Mouse (Mus musculus) spleen, postnatal 14 days (tissue): Measurements from ENCODE around the gene Prkca.

Experiments
- DNase-seq, 2 experiments: peaks; one replicate each; pipeline ENCODE4 v3.0.0; 2021 to 2022; ENCODE audit warnings: low spot score in 2 of 2

Gene Prkca

DNA sequence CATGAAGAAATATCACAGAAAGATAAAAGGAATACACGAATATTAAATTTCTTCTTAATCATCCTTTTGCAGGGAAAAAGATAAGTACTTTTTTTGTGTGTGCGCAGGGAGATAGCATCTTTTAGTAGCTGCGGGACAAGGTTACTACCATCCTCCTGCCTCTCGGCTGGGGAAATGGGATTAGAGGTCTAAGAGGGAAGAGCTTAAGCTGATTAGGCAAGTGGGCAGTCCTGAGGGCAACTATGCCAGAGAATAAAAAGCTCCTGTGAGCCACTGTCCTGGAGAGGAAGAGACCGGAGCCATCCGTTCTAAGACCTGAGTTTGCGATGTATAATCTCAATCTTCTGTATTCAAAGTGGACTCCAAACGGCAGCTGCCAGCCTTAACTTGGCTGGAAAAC lies 45.8 kb downstream of the Prkca start:
- DNase-seq = no peak

DNA sequence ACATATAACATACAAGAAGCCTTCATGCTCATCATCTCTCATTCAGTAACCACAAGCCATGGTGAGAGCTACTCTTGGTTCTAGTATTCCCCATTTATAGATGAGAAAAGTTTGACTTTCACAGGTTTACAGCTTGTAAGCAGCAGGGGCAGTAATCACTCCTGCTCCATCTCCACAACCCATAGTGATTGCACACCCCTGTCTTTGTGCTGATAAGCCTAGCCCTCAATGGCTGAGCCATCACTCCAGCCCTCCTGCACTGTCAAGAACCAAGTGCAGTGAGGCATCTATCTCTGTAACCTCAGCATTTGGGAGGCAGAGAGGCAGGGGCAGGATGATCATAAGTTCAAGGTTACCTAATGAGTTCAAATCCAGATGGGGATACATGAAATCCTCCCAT lies 48.4 kb downstream of the Prkca start:
- DNase-seq = no peak

DNA sequence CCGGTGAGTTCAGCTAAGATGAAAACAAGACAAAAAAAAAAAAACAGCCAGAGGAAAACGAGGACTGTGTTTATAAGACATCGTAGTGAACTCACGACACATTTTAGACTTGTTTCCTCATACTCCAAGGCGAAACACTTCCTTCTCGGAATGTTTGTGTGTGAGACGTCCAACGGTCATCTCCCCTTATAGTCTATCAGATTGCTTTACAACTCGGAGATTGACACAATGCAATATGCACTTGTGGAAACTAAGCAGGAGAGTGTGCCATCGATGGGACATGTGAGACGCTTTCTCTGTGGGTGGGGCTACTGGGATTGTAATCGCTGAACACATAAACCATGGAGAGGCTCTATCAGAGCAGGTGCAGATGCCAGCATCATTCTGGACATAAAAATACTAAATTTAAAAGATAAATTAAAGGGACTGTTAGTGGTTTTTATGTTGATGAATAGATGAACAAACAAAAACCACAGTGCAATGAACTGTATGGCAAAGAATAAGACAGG lies 49.4 kb downstream of the Prkca start:
- DNase-seq = no peak

GRCm38 (mm10) chr11:108293843-108294242 lies 49.9 kb downstream of the Prkca start:
- DNase-seq = no peak

DNA sequence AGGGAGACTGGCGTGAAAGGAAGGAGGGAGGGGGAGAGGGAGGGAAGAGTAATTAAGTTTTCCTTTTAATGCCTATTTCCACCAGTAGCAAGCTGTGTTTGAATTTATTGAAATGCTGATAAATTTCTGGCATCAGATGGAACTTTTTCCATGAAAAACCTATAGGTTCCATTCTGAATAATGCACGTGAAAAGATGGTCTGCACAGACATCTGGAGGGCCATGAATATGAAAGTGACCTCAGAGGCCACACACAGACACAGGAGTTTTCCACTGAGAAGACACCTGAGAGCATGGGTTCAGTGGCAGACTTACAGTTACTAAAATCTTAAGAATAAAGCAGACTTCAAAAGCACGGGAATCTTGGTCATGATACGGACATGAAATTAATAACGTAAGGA lies 54.5 kb downstream of the Prkca start:
- DNase-seq = no peak

DNA sequence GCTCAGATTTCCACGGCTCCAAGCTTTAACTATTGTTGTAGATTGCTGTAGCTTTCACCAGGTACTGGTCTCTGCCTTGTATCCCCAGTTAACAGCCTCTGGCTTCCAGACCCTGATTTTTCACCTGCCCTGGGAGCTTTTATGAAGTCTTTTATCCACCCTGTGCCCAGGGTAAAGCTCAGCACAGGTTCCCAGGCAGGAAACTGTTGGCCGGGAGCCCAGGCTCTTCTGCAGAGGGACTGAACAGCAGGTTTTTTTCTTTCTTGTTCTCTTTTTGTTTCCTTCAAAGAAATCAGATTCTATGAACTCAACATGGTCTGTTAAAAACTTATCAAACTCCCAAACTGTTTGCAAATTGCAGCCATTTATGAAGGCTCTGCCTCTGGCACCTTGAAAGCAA lies 56.4 kb downstream of the Prkca start:
- DNase-seq = no peak

GRCm38 (mm10) chr11:108285046-108285445 lies 58.7 kb downstream of the Prkca start:
- no peak for DNase-seq

DNA sequence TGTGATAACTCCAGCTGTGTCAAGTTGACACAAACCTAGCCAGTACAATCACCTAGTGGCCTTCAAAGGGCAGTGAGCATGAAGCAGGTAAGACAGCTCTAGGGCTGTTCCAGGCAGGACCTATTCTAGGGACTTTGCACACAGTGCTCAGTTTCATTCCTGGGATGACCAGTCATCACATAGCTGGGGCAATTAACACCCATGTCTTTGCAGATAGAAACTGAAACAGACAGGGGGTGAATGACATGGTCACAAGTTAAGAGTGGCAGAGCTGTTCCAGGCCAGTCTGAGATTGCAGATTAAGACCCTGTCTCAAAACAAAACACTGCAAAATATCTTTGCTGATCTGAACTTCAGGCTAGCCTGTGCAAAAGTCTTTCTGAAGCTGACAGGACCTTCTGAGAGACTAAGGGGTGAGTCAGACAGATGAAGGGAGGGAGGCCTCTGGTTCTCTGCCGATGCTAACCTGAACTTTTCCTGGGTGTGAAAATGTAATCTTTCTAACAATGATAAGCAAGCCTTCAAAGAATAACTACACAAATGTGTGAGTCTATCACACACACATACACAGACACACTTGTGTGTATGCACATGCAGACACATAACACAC lies 60.8 kb downstream of the Prkca start:
- no peak for DNase-seq

DNA sequence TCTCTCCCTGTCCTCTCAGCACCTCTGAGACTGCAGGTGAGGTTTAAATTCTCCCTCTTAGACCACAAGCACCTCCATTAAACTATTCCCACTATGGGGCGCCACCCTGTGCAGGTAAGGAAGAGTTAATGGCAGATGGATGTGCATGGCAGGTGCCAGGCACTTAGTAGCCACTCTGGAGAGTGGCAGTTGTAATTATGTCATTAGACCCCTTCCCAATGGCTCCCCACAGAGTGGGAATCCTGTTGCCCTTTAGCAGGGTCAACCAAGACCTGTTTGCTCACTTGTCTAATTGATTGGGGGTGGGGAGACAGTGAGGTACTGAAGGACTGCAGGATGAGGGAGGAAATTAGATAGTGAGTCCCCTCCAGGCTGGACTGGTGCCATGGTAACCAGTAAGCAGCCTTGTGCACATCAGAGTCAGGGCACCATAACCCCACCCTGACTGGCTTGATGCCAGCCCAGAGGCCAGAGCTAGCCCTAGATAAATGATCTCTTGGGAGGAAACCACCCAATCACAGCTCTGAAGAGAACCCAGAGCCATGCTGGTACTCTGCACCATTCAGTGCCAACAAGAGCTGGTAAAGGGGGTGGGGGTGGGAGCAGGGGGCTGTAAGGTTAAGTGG lies 63.9 kb downstream of the Prkca start:
- no peak for DNase-seq

DNA sequence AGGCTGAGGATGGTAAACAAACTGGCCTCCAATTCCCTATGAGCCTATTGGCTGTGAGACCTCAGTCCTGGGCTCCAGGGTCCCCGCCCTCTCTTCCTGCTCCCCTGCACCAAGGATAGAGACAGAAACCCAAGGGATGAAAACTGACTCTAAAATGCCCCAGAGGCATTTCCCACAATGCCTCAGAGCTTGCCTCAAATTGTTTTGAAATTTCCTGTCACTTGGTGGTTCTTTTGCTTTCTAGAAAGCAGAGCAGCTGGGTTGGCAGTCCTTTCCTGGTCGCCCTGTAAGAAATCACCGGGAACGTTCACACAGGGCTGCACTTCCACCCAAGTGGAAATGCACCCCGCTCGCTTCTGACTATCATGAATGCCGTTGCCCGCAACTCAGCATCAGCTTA lies 66.6 kb downstream of the Prkca start:
- no peak for DNase-seq

GRCm38 (mm10) chr11:108276148-108276547 lies 67.6 kb downstream of the Prkca start:
- no peak for DNase-seq

GRCm38 (mm10) chr11:108274046-108274445 lies 69.7 kb downstream of the Prkca start:
- DNase-seq = no peak

DNA sequence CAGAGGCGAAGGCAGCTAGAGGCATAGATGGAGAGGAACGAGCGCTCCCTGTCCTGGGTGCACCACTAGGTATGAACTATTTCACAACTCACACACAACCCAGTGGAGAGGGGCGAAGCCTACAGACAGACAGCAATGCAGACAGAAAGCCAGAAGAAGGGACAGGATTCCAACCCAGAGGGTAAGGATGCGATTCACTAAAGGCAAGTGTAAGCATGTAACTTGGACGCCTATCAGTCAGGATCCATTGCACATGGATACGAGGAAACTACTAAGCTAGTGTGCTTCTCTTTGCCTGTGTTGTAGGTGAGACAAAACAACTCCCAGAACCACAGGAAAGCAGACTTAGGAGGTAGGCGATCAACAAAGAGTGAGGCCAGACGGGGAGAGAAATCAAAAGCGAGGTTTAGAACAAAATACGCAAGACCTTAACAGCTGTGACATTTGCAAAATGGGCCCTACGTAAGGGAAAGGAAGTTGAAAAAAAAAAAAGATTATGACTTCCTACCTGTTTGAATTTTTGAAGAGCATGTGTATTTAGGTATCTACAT lies 70.2 kb downstream of the Prkca start:
- DNase-seq = no peak

- no peak for DNase-seq
Measured at GRCm38 (mm10) chr11:108272601-108273414, 70.9 kb downstream of the Prkca start.

DNA sequence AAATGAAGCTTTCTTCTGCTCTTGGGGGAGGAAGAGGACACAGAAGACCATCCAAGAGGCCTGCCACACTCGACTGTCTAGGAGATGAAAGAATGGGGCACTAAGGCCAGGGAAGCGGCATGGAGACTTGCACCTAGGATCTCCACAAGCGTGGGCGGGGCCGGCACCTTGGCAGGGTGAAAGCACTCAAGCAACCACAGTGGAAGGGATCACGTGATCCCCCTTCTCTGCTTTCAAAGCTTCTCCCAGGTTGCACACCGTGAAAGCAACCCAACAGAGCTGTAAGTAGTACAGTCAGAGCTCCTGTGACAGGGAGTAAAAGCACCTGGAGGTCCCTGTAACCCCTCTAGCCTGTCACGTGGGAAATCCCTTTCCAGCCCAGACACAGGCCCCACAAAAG lies 72.4 kb downstream of the Prkca start:
- no peak for DNase-seq

- no peak for DNase-seq
Measured at GRCm38 (mm10) chr11:108269516-108269915, 74.2 kb downstream of the Prkca start.

DNA sequence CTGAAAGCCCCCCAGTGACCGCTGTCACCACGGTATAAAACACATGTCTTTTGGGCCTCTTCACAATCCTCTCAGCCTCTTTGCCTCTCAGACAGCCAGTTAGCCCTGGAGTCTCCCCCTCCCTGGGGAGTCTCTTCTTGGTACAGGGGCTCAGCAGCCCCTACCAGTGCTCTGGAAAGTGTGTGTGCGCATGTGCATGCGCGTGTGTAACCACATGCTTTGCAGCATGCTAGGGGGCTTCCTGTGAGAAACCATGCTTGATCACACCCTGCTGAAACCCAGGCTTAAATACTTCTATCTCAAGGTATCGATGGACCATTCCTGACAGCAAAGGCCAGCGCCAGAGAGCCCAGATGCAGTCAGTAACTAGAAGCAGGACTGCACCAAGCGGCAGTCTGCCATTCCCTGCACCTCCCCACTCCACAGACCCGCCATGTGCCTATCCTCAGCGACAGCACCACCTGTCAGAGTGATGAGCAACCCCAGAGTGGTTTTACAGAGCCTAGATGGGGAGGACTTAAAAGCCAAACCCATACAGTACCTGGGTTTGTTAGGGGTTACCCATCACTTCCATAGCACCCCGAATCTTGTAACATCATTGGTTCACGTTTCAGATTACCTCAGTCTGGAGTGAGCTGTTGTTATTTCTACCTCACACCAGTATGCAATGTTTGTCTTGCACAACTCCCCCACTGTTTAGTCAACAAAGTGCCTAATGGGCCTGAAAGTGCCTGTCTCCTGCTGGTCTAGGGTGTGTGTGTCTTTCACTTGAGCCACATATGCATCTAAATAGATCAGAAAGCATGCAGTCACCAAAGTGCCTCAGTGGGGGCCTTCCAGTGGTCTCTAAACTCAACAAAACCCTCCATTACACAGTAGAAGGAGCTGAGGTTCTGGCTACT lies 75.1 kb downstream of the Prkca start:
- DNase-seq = no peak

- no peak for DNase-seq
Measured at GRCm38 (mm10) chr11:108267825-108268224, 75.9 kb downstream of the Prkca start.

- DNase-seq = no peak
Measured at GRCm38 (mm10) chr11:108267066-108267465, 76.7 kb downstream of the Prkca start.

DNA sequence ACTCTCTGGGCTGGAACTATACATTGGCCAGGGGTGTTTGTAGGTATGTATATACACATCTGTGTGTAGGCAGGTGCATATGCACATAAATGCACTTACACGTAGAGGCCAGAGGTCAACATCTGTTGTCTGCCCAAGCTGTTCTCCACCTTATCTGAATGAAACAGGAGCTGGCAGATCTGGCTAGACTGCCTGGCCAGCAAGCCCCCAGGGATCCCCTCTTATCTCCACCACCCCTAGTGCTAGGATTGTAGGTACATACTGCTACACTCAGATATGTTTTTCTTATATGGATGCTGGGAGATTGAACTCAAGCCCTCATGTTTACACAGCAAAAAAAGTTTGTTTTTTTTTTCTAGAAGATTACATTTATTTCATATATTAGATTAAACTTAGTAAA lies 79.9 kb downstream of the Prkca start:
- no peak for DNase-seq

GRCm38 (mm10) chr11:108263406-108263805 lies 80.3 kb downstream of the Prkca start:
- no peak for DNase-seq

DNA sequence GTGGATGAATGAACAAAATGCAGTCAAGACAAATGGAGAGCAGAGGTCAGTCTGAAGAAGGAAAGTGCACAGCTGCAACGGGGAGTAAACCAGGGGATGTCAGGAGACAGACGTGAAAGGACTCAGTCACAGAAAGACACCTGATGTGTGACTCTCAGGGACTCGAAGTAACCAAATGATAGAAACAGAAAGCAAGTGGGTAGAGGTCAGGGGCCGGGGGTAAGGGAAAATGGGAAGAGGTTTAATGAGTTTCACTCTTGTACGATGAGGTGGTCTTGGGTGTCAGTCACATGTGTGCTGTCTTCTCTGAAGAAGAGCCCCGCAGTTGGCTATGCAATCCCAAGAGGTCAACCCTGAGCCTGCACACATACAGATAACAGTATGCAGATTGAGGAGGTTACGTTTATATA lies 82.0 kb downstream of the Prkca start:
- DNase-seq = no peak
